Mouse (Mus musculus) Patski (cell line): ENCODE results near the gene Simc1. TPM values are rescaled to one million over a fixed set of nuclear protein-coding genes. Genes with fewer than 3 reads are reported as not detected.

Experiments
- ATAC-seq: fragments of 100-300 bp; one replicate; pipeline ENCODE4 v1.8.0; 2021
- CTCF ChIA-PET: fragments of 350-600 bp; sonication (Branson Sonifier 250); formaldehyde crosslinking; loops from one replicate; lab custom pipeline; 2022; ENCODE audit warnings: inconsistent platforms; lab: Charles Lee
- POLR2A ChIA-PET: fragments of 350-600 bp; sonication (Branson Sonifier 250); formaldehyde crosslinking; loops from one replicate; lab custom pipeline; 2022; ENCODE audit warnings: antibody characterized with exemption, inconsistent platforms; lab: Charles Lee
- DNase-seq: peaks from one replicate; pipeline ENCODE4 v3.0.0-alpha.2; 2011; ENCODE audit warnings: low read depth, low spot score
- H3K27me3 ChIP-seq: fragments of 371-371 bp; one replicate; pipeline ENCODE4 v1.5.1; 2021
- CTCF ChIP-seq: fragments of 100-300 bp; IDR thresholded peaks from one replicate; pipeline ENCODE4 v1.5.1; 2021
- in situ Hi-C: fragments of 300-500 bp; cut with MboI; formaldehyde crosslinking; loops from 3 replicates; pipeline ENCODE4 v1.11.1; 2018; ENCODE audit warnings: low pct_unique_long_range_greater_than_20kb, mixed read lengths
- polyA plus RNA-seq: library from polyadenylated mRNA; unstranded; gene quantifications from one replicate; pipeline ENCODE4 v1.2.3, GENCODE M21; 2021

Simc1 gene
- polyA plus RNA-seq, 1 experiment from 2014 or later: 8.8 TPM

- ATAC-seq (no peak), DNase-seq (no peak)
- ChIA-PET POLR2A (no interaction called here), CTCF (interaction anchor here (1.6 kb wide), 1 partner anchor 16 kb away, joined by 3 read pairs; no protein-coding TSS in a partner anchor)
- H3K27me3 ChIP-seq: no peaks in the 10 kb centered on the region
- in situ Hi-C loops: no loop called here
- no peak for TF ChIP-seq CTCF
Measured at GRCm38 (mm10) chr13:54581385-54581784, 77.8 kb downstream of the Simc1 start.

- POLR2A ChIA-PET: no interaction called here
- no peaks in the 10 kb centered on the region for H3K27me3 ChIP-seq
- CTCF ChIA-PET: interaction anchor here (1.6 kb wide), 1 partner anchor 15 kb away, joined by 3 read pairs; no protein-coding TSS in a partner anchor
- ATAC-seq (no peak), DNase-seq (no peak)
- in situ Hi-C loops: no loop called here
- no peak for TF ChIP-seq CTCF
Measured at GRCm38 (mm10) chr13:54582126-54582525, 78.5 kb downstream of the Simc1 start.

DNA sequence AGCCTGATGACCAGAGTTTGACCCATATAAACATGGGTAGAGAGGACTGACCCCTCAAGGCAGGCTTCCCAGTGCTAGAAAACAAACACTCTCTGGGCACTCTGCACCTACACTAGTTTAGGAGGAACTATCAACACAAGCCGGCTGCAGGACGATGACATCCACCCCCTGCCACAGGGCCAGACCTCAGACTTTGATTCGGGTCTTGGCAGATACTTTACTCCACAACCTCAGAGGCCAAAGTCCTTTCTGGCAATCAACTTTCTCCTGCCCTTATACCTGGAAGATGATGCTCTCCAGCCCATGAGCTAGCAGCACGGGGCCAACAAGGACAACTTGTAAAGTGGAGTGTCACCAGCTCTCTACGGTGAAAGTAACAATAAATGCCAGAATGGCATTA lies 79.3 kb downstream of the Simc1 start:
- ChIA-PET CTCF (interaction anchor here (1.6 kb wide), 1 partner anchor 14 kb away, joined by 3 read pairs; no protein-coding TSS in a partner anchor), POLR2A (no interaction called here)
- ATAC-seq: no peak
- in situ Hi-C loops: no loop called here
- TF ChIP-seq CTCF: no peak
- H3K27me3 ChIP-seq: no peaks in the 10 kb centered on the region
- no peak for DNase-seq

DNA sequence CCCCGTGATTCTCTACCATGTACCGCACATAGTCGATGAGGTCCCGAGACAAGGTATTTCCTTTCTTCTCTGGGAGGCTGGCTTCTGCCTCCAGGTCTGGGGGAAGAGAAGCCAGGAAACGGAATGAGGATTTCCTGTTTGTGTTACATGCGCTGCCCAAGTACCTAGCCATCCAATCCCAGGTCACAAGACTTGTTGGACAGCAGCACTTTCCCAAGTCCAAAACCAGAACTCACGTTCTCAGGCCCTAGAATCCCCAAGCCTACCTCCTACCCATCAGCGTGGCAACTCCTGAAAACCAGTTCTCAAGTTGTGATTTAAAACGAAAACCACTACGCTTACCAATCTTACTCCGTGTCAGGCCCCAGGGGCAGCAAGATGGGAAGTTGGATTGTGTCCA lies 82.3 kb downstream of the Simc1 start:
- DNase-seq (no peak), ATAC-seq (no peak)
- ChIA-PET POLR2A (interaction anchor here (1.1 kb wide), 1 partner anchor 11 kb away, joined by 4 read pairs; no protein-coding TSS in a partner anchor), CTCF (no interaction called here)
- in situ Hi-C loops: no loop called here
- H3K27me3 ChIP-seq: no peaks in the 10 kb centered on the region
- TF ChIP-seq CTCF: no peak

DNA sequence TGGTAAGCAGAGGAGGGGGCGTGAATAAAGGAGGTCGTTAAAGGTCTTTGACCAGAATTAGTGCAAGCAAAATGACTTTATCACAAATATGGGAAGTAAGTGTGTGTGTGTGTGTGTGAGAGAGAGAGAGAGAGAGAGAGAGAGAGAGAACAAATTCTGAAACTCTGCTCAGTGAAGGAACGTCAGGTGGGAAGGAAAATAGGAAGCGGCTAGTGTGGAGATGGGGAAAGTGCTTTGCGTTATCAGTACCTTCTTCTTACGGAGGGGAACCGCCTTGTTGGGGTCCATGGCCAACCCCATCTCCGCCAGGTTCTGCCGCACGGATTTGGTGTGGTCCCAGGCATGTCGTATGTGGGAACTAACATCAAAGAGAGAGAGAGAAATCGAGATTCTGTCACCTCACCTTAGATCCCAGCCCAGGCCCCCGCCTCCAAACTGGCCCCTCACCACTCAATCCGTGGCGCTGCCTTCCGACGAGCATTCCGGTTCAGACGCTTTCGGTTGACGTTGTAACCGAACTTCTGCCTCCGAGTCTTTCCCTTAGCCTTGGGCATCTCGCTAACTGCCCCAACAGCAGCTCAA lies 85.9 kb downstream of the Simc1 start:
- DNase-seq (no peak), ATAC-seq (peak; percentile 1)
- in situ Hi-C loops: no loop called here
- POLR2A ChIA-PET: interaction anchor here (0.9 to 1.8 kb wide), 3 partner anchors 16 to 28 kb away, joined by 3 to 5 read pairs (median 4); no protein-coding TSS in a partner anchor
- no peaks in the 10 kb centered on the region for H3K27me3 ChIP-seq
- no peak for TF ChIP-seq CTCF
- CTCF ChIA-PET: no interaction called here

- POLR2A ChIA-PET: interaction anchor here (0.9 to 1.8 kb wide), 3 partner anchors 15 to 27 kb away, joined by 3 to 5 read pairs (median 4); no protein-coding TSS in a partner anchor
- in situ Hi-C loops: no loop called here
- ATAC-seq: peak; percentile 94
- no peaks in the 10 kb centered on the region for H3K27me3 ChIP-seq
- CTCF ChIA-PET: no interaction called here
- peak; percentile 88 for DNase-seq
- no peak for TF ChIP-seq CTCF
Measured at GRCm38 (mm10) chr13:54589996-54590951, 86.7 kb downstream of the Simc1 start, which contains the start of the genes Nop16 and Higd2a. Gene Nop16 (minus strand): TSS chr13:54590090. Gene Higd2a (plus strand): TSS chr13:54590207.

DNA sequence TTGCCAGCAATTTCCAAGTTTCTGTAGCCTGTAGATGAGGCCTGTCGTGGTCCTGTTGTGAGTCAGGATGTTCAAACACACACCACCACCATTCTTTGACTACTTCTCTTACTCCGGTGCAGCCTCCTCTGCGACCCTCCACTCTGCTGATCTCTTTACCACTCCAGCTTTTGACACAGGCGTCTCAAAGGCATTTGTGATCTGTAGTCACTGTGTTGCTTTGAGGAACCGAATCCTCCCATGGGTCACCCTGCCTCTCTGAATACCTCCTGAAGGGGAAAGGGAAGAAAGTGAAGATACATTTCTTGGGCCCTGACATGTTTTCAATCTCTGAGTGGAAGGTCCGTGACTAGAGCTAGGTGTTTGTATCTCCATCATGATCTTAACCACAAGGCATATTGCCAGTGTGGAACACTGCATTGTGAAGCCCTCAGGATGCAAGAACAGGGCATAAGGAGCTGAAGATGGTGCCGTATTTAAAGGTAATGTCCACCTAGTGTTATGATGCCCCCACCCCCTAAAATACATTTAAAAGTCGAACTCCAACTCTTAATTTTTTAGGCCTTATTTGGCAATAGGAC lies 88.3 kb downstream of the Simc1 start:
- DNase-seq (no peak), ATAC-seq (no peak)
- H3K27me3 ChIP-seq: no peaks in the 10 kb centered on the region
- in situ Hi-C loops: no loop called here
- TF ChIP-seq CTCF: no peak
- ChIA-PET CTCF (interaction anchor here (2.5 kb wide), 1 partner anchor 17 kb away, joined by 10 read pairs; no protein-coding TSS in a partner anchor), POLR2A (interaction anchor here (0.7 to 1.3 kb wide), 2 partner anchors 15 to 16 kb away, joined by 3 to 4 read pairs; no protein-coding TSS in a partner anchor)

DNA sequence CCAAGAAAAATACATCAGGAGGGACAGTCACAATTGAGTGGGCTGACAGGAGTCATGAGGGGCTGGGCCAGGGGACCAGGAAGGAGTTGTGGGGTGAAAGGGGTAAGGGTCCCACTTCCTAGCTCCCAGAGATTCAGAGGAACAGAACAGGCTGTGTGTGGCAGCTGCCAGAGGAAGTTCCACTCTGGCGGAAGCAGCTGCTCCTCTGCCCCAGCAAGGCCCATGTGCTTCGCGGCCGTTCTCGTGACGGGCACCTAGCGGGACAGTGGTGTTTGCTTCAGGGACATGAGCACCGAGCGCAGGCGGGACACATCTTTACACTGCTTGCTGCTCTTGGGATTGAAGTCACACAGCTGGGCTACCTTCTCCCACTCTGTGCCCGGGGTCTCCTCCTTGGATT lies 90.0 kb downstream of the Simc1 start:
- ChIA-PET POLR2A (no interaction called here), CTCF (no interaction called here)
- ATAC-seq (no peak), DNase-seq (no peak)
- TF ChIP-seq CTCF: no peak
- H3K27me3 ChIP-seq: no peaks in the 10 kb centered on the region
- in situ Hi-C loops: no loop called here

GRCm38 (mm10) chr13:54596107-54596690 lies 92.6 kb downstream of the Simc1 start:
- POLR2A ChIA-PET: interaction anchor here (1.0 to 1.1 kb wide), 2 partner anchors 10 kb away, joined by 3 to 4 read pairs; no protein-coding TSS in a partner anchor
- in situ Hi-C loops: no loop called here
- CTCF ChIA-PET: interaction anchor here (1.5 to 1.8 kb wide), 2 partner anchors 14 to 25 kb away, joined by 3 to 5 read pairs; partner anchors contain the start of gene Faf2
- no peak for TF ChIP-seq CTCF
- H3K27me3 ChIP-seq: no peaks in the 10 kb centered on the region
- ATAC-seq (no peak), DNase-seq (no peak)
